Mouse (Mus musculus) hindbrain, embryonic 10.5 days (tissue): ENCODE data around the gene Btg2. TPM values are rescaled to one million over a fixed set of nuclear protein-coding genes. Genes with fewer than 3 reads are reported as not detected.
A peak's percentile ranks its signal among the peaks of the same experiment; 100 is the strongest.

Experiments used
- DNase-seq: peaks from one replicate; pipeline ENCODE4 v3.0.0-alpha.2; 2017; ENCODE audit warnings: low spot score
- H3K27ac ChIP-seq: fragments of 300-500 bp; sonication (generic); 2 replicates; pipeline ENCODE4 v1.5.1; 2016; ENCODE audit warnings: mild to moderate bottlenecking, moderate library complexity
- H3K27me3 ChIP-seq: fragments of 300-500 bp; sonication (generic); 2 replicates; pipeline ENCODE4 v1.6.1; 2016; ENCODE audit warnings: mild to moderate bottlenecking; ENCODE audit not compliant: poor library complexity, insufficient read depth, severe bottlenecking
- H3K36me3 ChIP-seq: fragments of 300-500 bp; sonication (generic); 2 replicates; pipeline ENCODE4 v1.6.1; 2016; ENCODE audit warnings: mild to moderate bottlenecking, moderate library complexity
- H3K4me1 ChIP-seq: fragments of 300-500 bp; sonication (generic); replicated peaks from 2 replicates; pipeline ENCODE4 v1.6.1; 2016; ENCODE audit warnings: mild to moderate bottlenecking
- H3K4me3 ChIP-seq: fragments of 300-500 bp; sonication (generic); 2 replicates; pipeline ENCODE4 v1.5.1; 2016; ENCODE audit warnings: mild to moderate bottlenecking, moderate library complexity
- H3K9me3 ChIP-seq: fragments of 300-500 bp; sonication (generic); 2 replicates; pipeline ENCODE4 v1.6.1; 2016; ENCODE audit warnings: mild to moderate bottlenecking, moderate library complexity
- WGBS: fragments of 180-500 bp; shearing (Covaris S2); methylation state at CpG from one replicate; pipeline ENCODE4 v1.1.7; 2016; 5-methylcytosine and 5-hydroxymethylcytosine counted together
- polyA plus RNA-seq: library from polyadenylated mRNA; unstranded; fragments of >200 nt; fragmentation: Nextera tagmentation; extraction: Ambion mirVana; gene quantifications from 2 replicates; pipeline ENCODE4 v1.2.1, GENCODE M21; 2016

The Btg2 gene
- polyA plus RNA-seq, 1 experiment from 2014 or later, result 117 TPM

DNA sequence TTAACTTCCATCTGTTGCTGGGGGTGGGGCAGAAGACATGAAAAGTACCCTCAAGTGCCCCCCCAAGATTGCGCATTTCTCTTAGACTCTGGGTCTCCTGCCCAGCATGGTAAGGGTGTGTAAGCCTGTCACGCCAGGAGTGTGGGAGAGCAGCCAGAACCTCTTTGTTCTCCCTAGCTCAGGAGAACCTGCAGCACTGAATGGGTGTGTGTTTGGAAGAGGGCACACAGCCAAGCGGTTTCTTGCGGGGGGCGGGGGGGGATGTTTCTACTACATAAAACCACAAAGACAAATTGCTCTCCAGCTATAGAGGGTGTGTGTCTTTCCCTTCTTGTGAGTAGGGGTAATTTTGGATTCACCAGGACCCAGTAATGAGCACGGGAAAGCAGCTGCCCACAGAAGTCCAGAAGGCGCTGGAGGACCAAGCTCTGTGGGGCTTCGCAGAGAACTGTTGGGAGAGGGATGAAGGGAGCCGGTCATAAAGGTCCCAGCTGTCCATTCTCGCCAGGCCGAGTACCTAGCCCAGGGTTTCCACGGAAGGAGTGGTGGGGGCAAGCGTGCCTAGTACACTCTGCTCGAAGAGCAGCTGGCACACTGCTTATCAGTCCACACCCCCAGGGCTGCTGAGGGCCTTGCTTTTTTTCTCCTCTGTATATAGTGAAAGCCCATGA is 17.5 kb upstream of the Btg2 start:
- DNase-seq, result no peak
- H3K36me3 ChIP-seq, result no peaks in the 10 kb centered on the region
- H3K4me1 ChIP-seq, result peaks cover 82% of the 10 kb centered on the region
- no peak overlapping the region for H3K4me3 ChIP-seq
- peak overlapping the region; percentile 88 for H3K27ac ChIP-seq
- no peaks in the 10 kb centered on the region for H3K9me3 ChIP-seq
- WGBS, result 65% methylated on average over 14 of the region's 14 CpGs
- peaks cover 4% of the 10 kb centered on the region for H3K27me3 ChIP-seq

DNA sequence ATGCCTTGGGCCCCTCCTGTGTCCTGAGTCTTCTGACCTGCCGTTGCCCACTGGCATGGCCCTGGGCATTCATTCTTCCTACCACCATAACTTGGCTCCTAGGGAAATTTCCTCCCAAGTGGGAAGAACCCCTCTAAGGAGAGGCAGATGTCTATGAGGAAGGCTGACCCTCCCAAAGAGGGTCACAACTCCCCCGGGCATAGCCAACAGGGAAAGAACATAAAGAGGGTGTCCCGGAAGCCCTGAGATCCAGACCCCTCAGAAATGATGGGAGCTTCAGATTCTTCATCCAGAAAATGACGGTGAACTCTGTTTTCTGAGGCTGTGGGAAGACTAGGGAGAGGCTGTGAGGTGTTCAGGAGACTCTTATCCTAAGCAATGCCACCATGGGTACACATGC is 16.8 kb upstream of the Btg2 start:
- Histone ChIP-seq H3K4me1 (peaks cover 82% of the 10 kb centered on the region), H3K27me3 (peaks cover 4% of the 10 kb centered on the region), H3K36me3 (no peaks in the 10 kb centered on the region), H3K4me3 (no peak overlapping the region), H3K27ac (peak overlapping the region; percentile 88), H3K9me3 (no peaks in the 10 kb centered on the region)
- no peak for DNase-seq
- WGBS, result 86% methylated on average over 4 of the region's 4 CpGs

DNA sequence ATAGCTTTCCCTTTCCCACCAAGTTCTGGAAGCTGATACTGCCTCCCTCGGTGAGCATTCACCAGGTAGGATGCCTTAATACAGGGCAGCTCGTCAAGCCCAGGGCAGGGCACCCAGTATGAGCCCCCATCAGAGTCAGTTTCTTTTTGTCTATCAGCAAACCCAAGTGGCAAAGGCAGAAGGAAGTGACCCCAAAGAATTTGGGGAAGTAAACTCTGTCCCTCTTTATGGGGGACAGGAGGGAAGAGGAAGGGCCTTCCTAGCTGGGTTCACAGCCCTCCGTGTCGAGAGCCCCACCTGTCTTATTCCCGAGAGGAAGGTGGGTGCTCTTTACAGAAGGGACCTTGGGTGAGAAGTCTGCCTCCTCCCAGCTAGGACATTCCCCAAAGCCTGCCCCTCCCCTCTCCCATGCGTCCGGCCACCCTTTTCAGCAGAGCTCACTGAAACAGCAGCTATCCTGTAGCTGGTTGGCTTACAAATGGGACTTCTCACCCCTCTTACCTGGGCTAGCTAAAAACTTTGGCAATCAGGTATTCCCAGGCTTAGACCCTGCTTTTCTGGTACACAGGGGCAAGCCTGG is 16.2 kb upstream of the Btg2 start:
- peak overlapping the region; percentile 88 for H3K27ac ChIP-seq
- H3K4me1 ChIP-seq, result peaks cover 79% of the 10 kb centered on the region
- no peak overlapping the region for H3K4me3 ChIP-seq
- WGBS, result 63% methylated on average over 7 of the region's 7 CpGs
- no peak for DNase-seq
- H3K9me3 ChIP-seq, result no peaks in the 10 kb centered on the region
- H3K27me3 ChIP-seq, result peaks cover 4% of the 10 kb centered on the region
- H3K36me3 ChIP-seq, result no peaks in the 10 kb centered on the region

DNA sequence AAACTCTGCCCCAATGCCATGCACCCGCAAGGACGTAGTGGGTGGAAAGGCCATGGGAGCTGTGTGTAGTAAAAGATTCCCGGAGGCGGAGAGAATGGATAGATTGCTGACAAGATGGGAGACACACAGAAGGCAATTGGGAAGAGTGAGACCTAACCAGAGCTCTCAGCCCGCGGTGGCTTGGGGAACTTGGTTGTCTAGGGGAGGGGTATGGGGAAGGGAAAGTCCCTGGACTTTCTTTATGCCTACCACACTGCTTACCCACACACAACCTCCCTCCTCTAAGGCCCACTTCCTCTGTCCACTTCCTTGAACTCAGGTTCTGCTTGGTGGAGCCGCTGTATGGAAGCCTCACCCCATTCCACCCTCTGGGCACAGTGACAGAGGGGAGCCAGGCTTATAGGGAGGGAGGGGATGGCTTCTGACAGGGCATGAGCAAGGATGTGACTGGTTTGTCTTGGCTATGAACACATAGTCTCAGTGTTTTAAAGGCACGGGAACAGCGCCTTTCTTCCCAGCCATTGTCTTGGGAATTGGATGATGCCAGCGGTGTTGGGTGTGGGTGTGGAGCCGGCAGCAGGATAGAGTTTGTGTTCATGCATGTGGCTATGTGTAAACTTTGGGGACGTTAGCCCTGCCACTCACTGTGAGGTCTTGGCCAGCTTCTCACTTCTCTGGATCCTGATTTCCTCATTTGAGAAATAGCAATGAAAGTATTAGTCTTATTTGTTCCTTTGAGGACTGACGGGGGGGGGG is 15.0 kb upstream of the Btg2 start:
- H3K27ac ChIP-seq, result peak overlapping the region; percentile 91
- no peak for DNase-seq
- H3K36me3 ChIP-seq, result no peaks in the 10 kb centered on the region
- 69% methylated on average over 13 of the region's 13 CpGs for WGBS
- H3K4me1 ChIP-seq, result peaks cover 69% of the 10 kb centered on the region
- H3K9me3 ChIP-seq, result no peaks in the 10 kb centered on the region
- peak overlapping the region; percentile 60; the same call in 1 of the 2 replicates for H3K4me3 ChIP-seq
- H3K27me3 ChIP-seq, result peaks cover 4% of the 10 kb centered on the region

DNA sequence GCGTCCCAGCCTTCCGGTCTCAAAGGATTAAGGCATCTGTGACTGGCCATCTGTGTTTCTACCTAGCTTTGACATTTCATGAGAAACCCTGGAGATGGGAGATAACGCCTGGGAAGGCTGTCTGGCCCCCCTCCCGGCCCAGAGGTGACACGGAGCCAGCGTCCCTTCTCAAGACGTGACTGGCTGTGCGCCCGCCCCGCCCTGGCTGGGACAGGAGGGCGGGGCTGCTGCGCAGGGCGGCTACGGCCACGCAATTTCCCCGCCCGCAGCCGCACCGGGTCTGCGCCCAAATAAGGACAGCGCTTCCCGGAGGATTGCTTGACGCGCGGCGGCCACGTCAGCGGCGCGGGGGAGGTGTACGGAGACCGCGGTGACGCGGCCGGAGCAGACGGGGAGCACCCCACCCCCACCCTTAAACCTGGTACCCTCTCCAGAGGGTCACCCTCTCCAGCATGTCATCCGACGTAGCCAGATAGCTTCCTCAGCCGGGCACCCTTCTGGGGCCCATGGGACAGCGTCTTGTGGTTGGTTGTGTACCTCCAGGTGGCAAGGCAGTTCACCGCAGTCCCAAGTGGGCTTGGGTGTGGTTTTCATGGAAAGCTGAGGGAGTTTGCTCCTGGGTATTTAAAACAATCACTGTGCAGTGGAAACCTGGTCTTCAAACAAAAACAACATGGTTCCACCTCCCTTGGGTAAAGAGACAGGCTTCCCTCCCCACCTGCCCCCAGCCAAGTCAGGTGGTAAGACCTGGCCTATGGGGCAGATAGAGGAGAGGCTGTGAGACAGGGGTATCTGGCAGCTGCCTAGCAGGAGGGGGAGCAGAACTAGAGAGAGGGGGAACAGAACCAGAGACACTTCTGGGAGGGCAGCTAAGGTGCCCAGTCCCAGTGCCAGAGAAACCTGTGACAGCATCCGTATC is 14.2 kb upstream of the Btg2 start:
- Histone ChIP-seq H3K36me3 (no peaks in the 10 kb centered on the region), H3K4me1 (peaks cover 60% of the 10 kb centered on the region), H3K27me3 (peaks cover 4% of the 10 kb centered on the region), H3K27ac (peak overlapping the region; percentile 91), H3K4me3 (peak overlapping the region; percentile 60), H3K9me3 (no peaks in the 10 kb centered on the region)
- 2% methylated on average over 43 of the region's 43 CpGs for WGBS
- DNase-seq, result peak; percentile 80

DNA sequence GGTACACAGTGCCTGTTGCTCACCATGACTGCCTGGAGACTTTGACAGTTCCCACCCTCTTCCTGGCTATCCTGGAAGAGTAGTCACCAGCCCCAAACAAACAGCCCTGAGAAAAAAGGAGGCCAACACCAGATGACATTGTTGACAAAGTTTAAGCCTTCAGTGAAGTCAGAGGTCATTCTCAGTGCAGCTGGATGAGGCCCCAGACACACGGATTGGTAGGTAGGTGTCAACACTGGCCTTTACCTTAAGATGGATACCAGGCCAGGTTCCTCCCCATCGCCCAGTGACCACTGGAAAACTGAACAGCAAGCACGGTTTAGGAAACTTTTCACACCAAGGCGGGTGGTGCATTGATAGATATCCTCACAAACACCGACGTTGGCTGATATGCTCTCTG is 13.4 kb upstream of the Btg2 start:
- Histone ChIP-seq H3K27me3 (peaks cover 4% of the 10 kb centered on the region), H3K4me1 (peaks cover 56% of the 10 kb centered on the region), H3K9me3 (no peaks in the 10 kb centered on the region), H3K27ac (peak overlapping the region; percentile 91), H3K4me3 (peak overlapping the region; percentile 60), H3K36me3 (no peaks in the 10 kb centered on the region)
- no peak for DNase-seq
- WGBS, result 39% methylated on average over 6 of the region's 6 CpGs

DNA sequence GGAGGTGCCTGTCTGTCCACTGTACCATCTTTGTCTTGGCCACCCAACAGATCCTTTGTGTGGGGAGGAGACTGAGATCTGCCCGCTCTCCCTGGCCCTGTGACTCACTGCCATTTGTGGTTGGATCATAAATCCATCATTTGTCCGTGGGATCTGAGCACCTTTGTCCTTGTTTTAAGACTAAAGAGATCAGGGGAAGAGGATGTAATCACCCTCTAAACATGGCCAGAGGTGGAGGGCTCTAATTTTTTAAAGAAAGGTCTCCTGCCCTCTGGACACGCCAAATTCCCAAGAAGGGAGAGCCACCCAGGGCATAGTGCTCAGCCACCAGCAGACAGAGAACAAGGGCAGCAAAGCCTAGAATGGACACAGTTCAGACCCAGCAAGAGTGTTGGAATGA is 12.9 kb upstream of the Btg2 start:
- DNase-seq, result no peak
- H3K36me3 ChIP-seq, result no peaks in the 10 kb centered on the region
- no peak overlapping the region for H3K4me3 ChIP-seq
- peaks cover 4% of the 10 kb centered on the region for H3K27me3 ChIP-seq
- no peaks in the 10 kb centered on the region for H3K9me3 ChIP-seq
- H3K27ac ChIP-seq, result peak overlapping the region; percentile 91
- H3K4me1 ChIP-seq, result peaks cover 56% of the 10 kb centered on the region
- WGBS, result 81% methylated on average over 3 of the region's 3 CpGs

DNA sequence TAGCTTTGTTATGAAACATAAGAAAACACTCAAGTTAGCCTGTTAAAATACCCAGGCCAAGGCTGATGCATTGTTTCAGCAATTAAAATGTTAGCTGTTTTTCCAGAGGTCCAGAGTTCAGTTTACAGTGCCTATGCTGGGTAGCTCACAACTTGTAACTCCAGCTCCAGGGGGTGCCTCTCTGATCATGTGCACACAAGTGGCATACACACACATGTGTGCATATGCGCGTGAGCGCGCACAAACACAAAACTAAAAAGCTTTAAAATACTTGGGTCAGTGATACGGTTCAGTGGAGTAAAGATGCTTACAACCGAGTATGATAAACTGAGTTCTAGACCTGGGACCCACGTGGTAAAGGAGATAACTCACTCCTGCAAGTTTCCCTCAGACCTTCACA is 10.2 kb upstream of the Btg2 start:
- DNase-seq, result no peak
- Histone ChIP-seq H3K4me1 (peaks cover 52% of the 10 kb centered on the region), H3K9me3 (no peaks in the 10 kb centered on the region), H3K27me3 (peaks cover 7% of the 10 kb centered on the region), H3K36me3 (no peaks in the 10 kb centered on the region), H3K27ac (no peak overlapping the region), H3K4me3 (no peak overlapping the region)
- 91% methylated on average over 7 of the region's 7 CpGs for WGBS

DNA sequence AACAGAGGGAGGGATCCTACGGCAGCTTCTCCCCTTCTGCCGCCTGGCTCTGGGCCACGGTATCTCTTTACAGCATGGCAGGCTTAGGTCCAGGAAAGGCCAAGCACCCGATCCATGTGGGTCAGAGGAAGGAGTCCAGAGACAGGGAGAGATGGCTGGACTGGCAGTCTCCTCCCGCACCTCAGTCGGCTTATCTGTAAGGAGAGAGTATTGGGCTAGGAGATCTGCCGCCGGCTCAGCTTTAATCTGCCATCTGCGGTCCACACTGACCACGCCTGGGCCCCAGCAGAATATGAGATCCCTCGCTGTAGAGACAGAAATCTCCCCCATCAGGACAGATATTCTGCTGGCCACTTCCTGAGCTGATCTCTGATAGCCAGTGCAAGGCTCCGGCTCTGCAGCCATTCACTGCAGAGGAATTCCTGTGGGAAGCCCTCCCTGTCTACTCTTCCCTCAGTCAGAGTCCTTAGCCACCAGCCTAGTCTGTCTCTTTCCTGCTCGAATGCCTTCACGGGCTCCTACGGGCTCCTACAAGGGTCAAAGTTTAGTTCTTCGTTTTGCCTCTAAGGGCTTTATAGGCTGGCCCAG is 8.0 kb upstream of the Btg2 start:
- Histone ChIP-seq H3K9me3 (no peaks in the 10 kb centered on the region), H3K4me1 (peaks cover 43% of the 10 kb centered on the region), H3K27me3 (peaks cover 4% of the 10 kb centered on the region), H3K4me3 (0 out of 2 replicates have a peak overlapping the region, but pooled peaks have one; percentile 18), H3K27ac (peak overlapping the region; percentile 84), H3K36me3 (no peaks in the 10 kb centered on the region)
- peak; percentile 29 for DNase-seq
- 49% methylated on average over 16 of the region's 16 CpGs for WGBS

DNA sequence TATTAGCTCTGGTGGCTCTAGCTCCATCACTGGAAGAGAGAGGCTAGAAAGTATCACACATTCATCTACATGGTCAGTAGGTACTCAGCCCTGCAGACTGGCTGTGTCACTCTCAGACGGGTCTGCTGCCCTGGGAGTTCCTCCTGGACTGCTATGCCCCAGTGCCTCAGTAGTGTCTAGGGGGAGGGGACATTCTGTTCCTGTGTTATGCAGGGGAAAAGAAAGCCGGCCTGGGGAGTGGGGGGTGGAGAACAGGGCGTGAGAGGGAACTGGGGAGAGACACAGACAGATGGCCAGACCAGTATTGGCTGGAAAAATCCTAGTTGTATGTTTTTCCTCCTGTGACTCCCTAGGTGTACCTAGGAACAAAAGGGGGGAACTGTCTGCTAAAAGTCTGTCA is 7.1 kb upstream of the Btg2 start:
- Histone ChIP-seq H3K4me3 (no peak overlapping the region), H3K4me1 (peaks cover 42% of the 10 kb centered on the region), H3K27ac (peak overlapping the region; percentile 84), H3K36me3 (no peaks in the 10 kb centered on the region), H3K27me3 (peaks cover 4% of the 10 kb centered on the region; the same call in 1 of the 2 replicates), H3K9me3 (no peaks in the 10 kb centered on the region)
- no peak for DNase-seq
- WGBS, result 11% methylated on average over 3 of the region's 3 CpGs

DNA sequence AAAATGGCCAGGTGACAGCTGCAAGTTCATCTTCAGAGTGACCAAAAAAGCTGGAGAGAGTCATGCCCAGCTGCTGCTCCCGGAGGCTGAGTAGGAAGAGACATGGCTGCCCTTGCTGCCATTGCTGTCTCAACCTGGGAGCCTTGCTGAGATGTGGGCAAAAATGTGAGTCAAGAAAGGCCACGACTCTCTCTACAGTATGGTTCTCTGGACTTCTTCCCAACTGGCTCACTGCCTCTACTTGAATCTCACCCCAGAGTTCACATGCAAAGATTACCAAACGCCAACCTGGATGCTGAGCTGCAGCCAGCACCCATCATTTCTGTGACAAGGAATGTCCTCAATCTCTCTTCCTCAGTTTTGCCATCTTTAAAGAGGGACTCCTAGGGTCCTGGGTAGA is 5.2 kb upstream of the Btg2 start:
- Histone ChIP-seq H3K27ac (no peak overlapping the region), H3K4me3 (no peak overlapping the region), H3K36me3 (no peaks in the 10 kb centered on the region), H3K4me1 (peaks cover 57% of the 10 kb centered on the region), H3K27me3 (peaks cover 4% of the 10 kb centered on the region; the same call in 1 of the 2 replicates), H3K9me3 (no peaks in the 10 kb centered on the region)
- no peak for DNase-seq
- WGBS, result 87% methylated on average over 3 of the region's 3 CpGs

DNA sequence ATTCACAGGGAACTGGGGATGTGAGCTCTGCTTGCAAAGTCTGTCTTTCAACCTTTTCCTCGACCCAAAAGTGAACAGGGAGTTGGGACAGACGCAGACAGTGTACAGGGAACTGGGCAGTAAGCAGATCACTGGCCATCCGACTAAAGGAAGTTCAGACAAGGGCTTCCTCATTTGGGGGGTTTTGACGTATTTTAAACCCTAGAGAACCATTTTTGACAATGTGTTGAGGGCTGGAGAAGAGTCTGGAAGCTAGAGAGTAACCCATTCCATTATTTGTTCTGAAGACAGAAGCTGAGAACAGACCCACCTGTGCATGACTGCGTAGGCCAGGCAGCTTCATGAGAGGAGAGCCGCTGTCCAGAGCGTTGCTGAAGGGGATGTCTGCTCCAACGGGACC is 4.8 kb upstream of the Btg2 start:
- DNase-seq, result no peak
- Histone ChIP-seq H3K36me3 (no peaks in the 10 kb centered on the region), H3K27me3 (peaks cover 4% of the 10 kb centered on the region; the same call in 1 of the 2 replicates), H3K9me3 (no peaks in the 10 kb centered on the region), H3K4me1 (peaks cover 57% of the 10 kb centered on the region), H3K27ac (no peak overlapping the region), H3K4me3 (no peak overlapping the region)
- WGBS, result 86% methylated on average over 8 of the region's 8 CpGs
